In genomic region chr4:107652598-107653279, GRCm38 (mm10) we compare ENCODE assay signal across 8 mouse cellular contexts. TPM values are rescaled to one million over a fixed set of nuclear protein-coding genes. Genes with fewer than 3 reads are reported as not detected.
DNase-seq lines count a peak whose midpoint lies in the region; ATAC-seq lines count a peak whose summit lies in the region.

No protein-coding gene starts in this region.

- H3K4me1 ChIP-seq in intestine, embryonic 15.5 days (replicated peaks) = peaks cover 2% of the 10 kb centered on the region; the same call in 1 of the 2 replicates

- no peak overlapping the region for H3K4me3 ChIP-seq in intestine, embryonic 15.5 days (replicated peaks)

- no peak overlapping the region for H3K9ac ChIP-seq in intestine, embryonic 15.5 days

- H3K36me3 ChIP-seq in intestine, embryonic 15.5 days = no peaks in the 10 kb centered on the region

- intact Hi-C loops in gastrocnemius, postnatal 14 days (cut with DNase I; ENCODE audit: low total_unique reads) = loop anchor here (5.0 kb wide), 1 partner anchor 165 kb away; no protein-coding TSS in a partner anchor
- intact Hi-C loops in left cerebral cortex, postnatal 14 days (cut with DNase I) = loop anchor here (5.0 kb wide), 3 partner anchors 165 to 285 kb away; partner anchors contain the start of gene Ndc1

- no peaks in the 10 kb centered on the region for H3K9me3 ChIP-seq in intestine, embryonic 15.5 days

- peaks cover 3% of the 10 kb centered on the region; the same call in 1 of the 2 replicates for H3K27me3 ChIP-seq in intestine, embryonic 15.5 days (replicated peaks)

- peak; percentile 42 for DNase-seq in adrenal gland, adult 8-10 months
- DNase-seq in embryo, embryonic 10 days (ENCODE audit: low spot score) = peak; percentile 84
- DNase-seq in gastrocnemius, postnatal 14 days = peak; percentile 78
- DNase-seq in left cerebral cortex, postnatal 14 days (ENCODE audit: low spot score in 2 of 2) = peak; percentile 87 to 89
- DNase-seq in right cerebral cortex, postnatal 25 days = peak; percentile 81
- DNase-seq in T-cell, adult 2 months (ENCODE audit: low spot score) = no peak

- peak; percentile 90 for ATAC-seq in intestine, embryonic 15.5 days
- ATAC-seq in megakaryocyte progenitor cell, adult 5-6 weeks (replicated peaks; ENCODE audit: poor library complexity) = peak; percentile 87

- H3K4me2 ChIP-seq in intestine, embryonic 15.5 days (replicated peaks) = peak overlapping the region; percentile 12; the same call in 1 of the 2 replicates

- no peak overlapping the region for H3K27ac ChIP-seq in intestine, embryonic 15.5 days

- 8% methylated on average over 7 of the region's 7 CpGs for WGBS in intestine, embryonic 15.5 days

RNA-seq across cellular contexts. Expression of gene Dmrtb1, which starts 31.3 kb away (rescaled TPM):
- total RNA-seq in adrenal gland, adult 8-10 months (2022) = not detected
- not detected for total RNA-seq in gastrocnemius, postnatal 14 days (2021)
- not detected in 2 replicates for polyA plus RNA-seq in intestine, embryonic 15.5 days (2015; fragmentation: Nextera tagmentation; extraction: Ambion mirVana)
- 1 to 10 TPM; 3.4 to 4.0 TPM for total RNA-seq in left cerebral cortex, postnatal 14 days (2021)
- total RNA-seq in megakaryocyte progenitor cell, adult 5-6 weeks (2015) = 0.66 TPM in 1 of 2 replicates, not detected in the other
- total RNA-seq in megakaryocyte progenitor cell, adult 5-6 weeks (2017) = 0.75 TPM in 1 of 2 replicates, not detected in the other
